Mouse (Mus musculus) liver, adult 2 months (tissue): Measurements from ENCODE around the gene Mycbp2. TPM values are rescaled to one million over a fixed set of nuclear protein-coding genes. Genes with fewer than 3 reads are reported as not detected.

Experiments
- DNase-seq: peaks from one replicate; pipeline ENCODE4 v3.0.0-alpha.2; 2011; ENCODE audit warnings: low read depth, low spot score; ENCODE audit errors: extremely low read depth
- H3K27ac ChIP-seq: fragments of 200-500 bp; replicated peaks from 2 replicates; pipeline ENCODE4 v1.5.1; 2012; ENCODE audit warnings: low read depth, mild to moderate bottlenecking, control low read depth, inconsistent platforms, low read length; ENCODE audit not compliant: insufficient read depth
- H3K27me3 ChIP-seq: fragments of 200-500 bp; 2 replicates; pipeline ENCODE4 v1.6.1; 2012; ENCODE audit warnings: mild to moderate bottlenecking, moderate library complexity, low read length, inconsistent platforms; ENCODE audit not compliant: control insufficient read depth, insufficient read depth
- H3K36me3 ChIP-seq: fragments of 200-500 bp; 2 replicates; pipeline ENCODE4 v1.6.1; 2012; ENCODE audit warnings: low read length, inconsistent platforms; ENCODE audit not compliant: control insufficient read depth, insufficient read depth
- H3K4me1 ChIP-seq: fragments of 200-500 bp; 2 replicates; pipeline ENCODE4 v1.6.1; 2011; ENCODE audit warnings: low read length; ENCODE audit not compliant: control insufficient read depth, insufficient read depth
- H3K4me3 ChIP-seq: fragments of 200-500 bp; 2 replicates; pipeline ENCODE4 v1.5.1; 2011; ENCODE audit warnings: low read depth, mild to moderate bottlenecking, control low read depth, low read length, moderate library complexity; ENCODE audit not compliant: insufficient read depth
- H3K79me2 ChIP-seq: fragments of 200-500 bp; 2 replicates; pipeline ENCODE4 v1.6.1; 2012; ENCODE audit warnings: inconsistent platforms, mild to moderate bottlenecking, low read length, moderate library complexity; ENCODE audit not compliant: control insufficient read depth, insufficient read depth
- H3K9ac ChIP-seq: fragments of 200-500 bp; 2 replicates; pipeline ENCODE4 v1.6.1; 2012; ENCODE audit warnings: low read depth, mild to moderate bottlenecking, control low read depth, inconsistent platforms, low read length
- CTCF ChIP-seq: fragments of 200-500 bp; IDR thresholded peaks from 2 replicates; pipeline ENCODE4 v1.5.1; 2011; ENCODE audit warnings: low read depth, low read length, control low read depth
- POLR2A ChIP-seq: fragments of 200-500 bp; IDR thresholded peaks from 2 replicates; pipeline ENCODE4 v1.6.1; 2011; ENCODE audit warnings: low read length, control low read depth; ENCODE audit not compliant: insufficient read depth; ENCODE audit errors: extremely low read depth
- WGBS: fragments of 180-500 bp; shearing (Covaris S2); methylation state at CpG from one replicate; pipeline ENCODE4 v1.1.7; 2018; 5-methylcytosine and 5-hydroxymethylcytosine counted together
- polyA plus RNA-seq: library from polyadenylated mRNA; depleted of rRNA; stranded (reverse); fragments of >200 nt; gene quantifications from 2 replicates; pipeline ENCODE4 v1.2.3, GENCODE M21; 2012
- total RNA-seq: library from RNA; depleted of rRNA; stranded (reverse); fragments of >200 nt; gene quantifications from 2 replicates; pipeline ENCODE4 v1.2.3, GENCODE M21; 2014

The Mycbp2 gene
- total and polyA plus RNA-seq, 2 experiments, result 5.2 to 14.0 TPM

- 96% methylated on average over 7 of the region's 7 CpGs for WGBS
- no peak overlapping the region for H3K4me3 ChIP-seq
- DNase-seq, result no peak
- H3K4me1 ChIP-seq, result no peaks in the 10 kb centered on the region
- H3K27me3 ChIP-seq, result no peaks in the 10 kb centered on the region
- no peak for TF ChIP-seq POLR2A
- no peak for TF ChIP-seq CTCF
- H3K36me3 ChIP-seq, result peaks cover 31% of the 10 kb centered on the region
- no peak overlapping the region for H3K27ac ChIP-seq
- no peak overlapping the region for H3K9ac ChIP-seq
- no peaks in the 10 kb centered on the region for H3K79me2 ChIP-seq
These were observed 89.7 kb downstream of the Mycbp2 start for GRCm38 (mm10) chr14:103256866-103257265.

- H3K36me3 ChIP-seq, result peaks cover 29% of the 10 kb centered on the region
- WGBS, result 97% methylated on average over 2 of the region's 2 CpGs
- H3K9ac ChIP-seq, result no peak overlapping the region
- no peaks in the 10 kb centered on the region for H3K27me3 ChIP-seq
- no peak for TF ChIP-seq POLR2A
- no peak for TF ChIP-seq CTCF
- no peak overlapping the region for H3K4me3 ChIP-seq
- H3K79me2 ChIP-seq, result no peaks in the 10 kb centered on the region
- DNase-seq, result no peak
- no peak overlapping the region for H3K27ac ChIP-seq
- no peaks in the 10 kb centered on the region for H3K4me1 ChIP-seq
These were observed 92.3 kb downstream of the Mycbp2 start for GRCm38 (mm10) chr14:103254311-103254710.

- DNase-seq, result no peak
- 94% methylated on average over 6 of the region's 6 CpGs for WGBS
- no peaks in the 10 kb centered on the region for H3K79me2 ChIP-seq
- H3K9ac ChIP-seq, result no peak overlapping the region
- peaks cover 14% of the 10 kb centered on the region for H3K36me3 ChIP-seq
- H3K4me1 ChIP-seq, result no peaks in the 10 kb centered on the region
- no peaks in the 10 kb centered on the region for H3K27me3 ChIP-seq
- H3K27ac ChIP-seq, result no peak overlapping the region
- TF ChIP-seq CTCF, result no peak
- no peak for TF ChIP-seq POLR2A
- no peak overlapping the region for H3K4me3 ChIP-seq
These were observed 104.6 kb downstream of the Mycbp2 start for GRCm38 (mm10) chr14:103242020-103242419.

- Histone ChIP-seq H3K27me3 (no peaks in the 10 kb centered on the region), H3K4me3 (no peak overlapping the region), H3K4me1 (no peaks in the 10 kb centered on the region), H3K36me3 (peaks cover 12% of the 10 kb centered on the region), H3K9ac (no peak overlapping the region), H3K79me2 (no peaks in the 10 kb centered on the region), H3K27ac (no peak overlapping the region)
- TF ChIP-seq CTCF, result no peak
- no peak for TF ChIP-seq POLR2A
- 96% methylated on average over 6 of the region's 6 CpGs for WGBS
- no peak for DNase-seq
These were observed 111.8 kb downstream of the Mycbp2 start for GRCm38 (mm10) chr14:103234770-103235169.

GRCm38 (mm10) chr14:103233640-103234593 is 112.7 kb downstream of the Mycbp2 start:
- Histone ChIP-seq H3K27ac (no peak overlapping the region), H3K79me2 (no peaks in the 10 kb centered on the region), H3K27me3 (no peaks in the 10 kb centered on the region), H3K4me3 (no peak overlapping the region), H3K4me1 (no peaks in the 10 kb centered on the region), H3K36me3 (peaks cover 12% of the 10 kb centered on the region), H3K9ac (no peak overlapping the region)
- TF ChIP-seq CTCF (no peak), POLR2A (no peak)
- no peak for DNase-seq
- WGBS, result 75% methylated on average over 12 of the region's 12 CpGs

- Histone ChIP-seq H3K4me3 (no peak overlapping the region), H3K36me3 (peaks cover 31% of the 10 kb centered on the region), H3K9ac (no peak overlapping the region), H3K27ac (no peak overlapping the region), H3K79me2 (no peaks in the 10 kb centered on the region), H3K4me1 (no peaks in the 10 kb centered on the region), H3K27me3 (no peaks in the 10 kb centered on the region)
- 90% methylated on average over 2 of the region's 2 CpGs for WGBS
- DNase-seq, result no peak
- TF ChIP-seq POLR2A, result no peak
- no peak for TF ChIP-seq CTCF
These were observed 124.3 kb downstream of the Mycbp2 start for GRCm38 (mm10) chr14:103222356-103222755.
